Mouse (Mus musculus) limb, embryonic 15.5 days (tissue): ENCODE measurements around the gene Jph4. TPM values are rescaled to one million over a fixed set of nuclear protein-coding genes. Genes with fewer than 3 reads are reported as not detected.

Experiments
- polyA plus RNA-seq: library from polyadenylated mRNA; unstranded; fragments of >200 nt; fragmentation: Nextera tagmentation; extraction: Ambion mirVana; gene quantifications from 2 replicates; pipeline ENCODE4 v1.2.1, GENCODE M21; 2015

The Jph4 gene
- polyA plus RNA-seq, 1 experiment from 2014 or later: 2.1 TPM

Other genes starting within 250 kb of the Jph4 start
- gene Homez, start 246.0 kb downstream of the Jph4 start, polyA plus RNA-seq: 8.3 and 8.4 TPM in 2 replicates
- gene Ppp1r3e, start 239.4 kb downstream of the Jph4 start, polyA plus RNA-seq: 0.94 and 1.0 TPM in 2 replicates
- gene Bcl2l2, start 233.6 kb downstream of the Jph4 start, polyA plus RNA-seq: 3.8 and 4.6 TPM in 2 replicates
- 0.33 TPM in 1 of 2 replicates, not detected in the other for gene Gm20521, start 233.5 kb downstream of the Jph4 start, polyA plus RNA-seq
- 83.4 and 94.3 TPM in 2 replicates for gene Pabpn1, start 224.4 kb downstream of the Jph4 start, polyA plus RNA-seq
- 56.3 and 70.6 TPM in 2 replicates for gene Slc22a17, start 203.8 kb downstream of the Jph4 start, polyA plus RNA-seq
- gene Efs, start 190.8 kb downstream of the Jph4 start, polyA plus RNA-seq: 57.2 and 58.0 TPM in 2 replicates
- not detected in 2 replicates for gene Il25, start 184.2 kb downstream of the Jph4 start, polyA plus RNA-seq
- gene Cmtm5, start 180.7 kb downstream of the Jph4 start, polyA plus RNA-seq: 12.7 and 12.9 TPM in 2 replicates
- 2.6 and 7.7 TPM in 2 replicates for gene Myh6, start 150.0 kb downstream of the Jph4 start, polyA plus RNA-seq
- not detected in 2 replicates for gene Gm17428, start 140.0 kb downstream of the Jph4 start, polyA plus RNA-seq
- gene Myh7, start 122.3 kb downstream of the Jph4 start, polyA plus RNA-seq: 33.5 and 95.2 TPM in 2 replicates
- gene Ngdn, start 101.5 kb downstream of the Jph4 start, polyA plus RNA-seq: 70.7 and 79.7 TPM in 2 replicates
- 4.0 and 4.8 TPM in 2 replicates for gene Zfhx2, start 24.6 kb downstream of the Jph4 start, polyA plus RNA-seq
- 20.2 and 21.3 TPM in 2 replicates for gene Thtpa, start 22.2 kb downstream of the Jph4 start, polyA plus RNA-seq
- 24.9 and 25.2 TPM in 2 replicates for gene Ap1g2, start 10.3 kb downstream of the Jph4 start, polyA plus RNA-seq
- gene Dhrs2, start 105.1 kb upstream of the Jph4 start, polyA plus RNA-seq: 0.56 and 0.64 TPM in 2 replicates